Mouse (Mus musculus) intestine, postnatal 0 days (tissue): ENCODE results near the gene Gm43552. TPM values are rescaled to one million over a fixed set of nuclear protein-coding genes. Genes with fewer than 3 reads are reported as not detected.

ENCODE experiments used
- ATAC-seq: fragments of 200-750 bp; cut with Nextera tagmentation; 2 replicates; pipeline ENCODE4 v1.8.0; 2017; ENCODE audit warnings: mild to moderate bottlenecking, moderate TSS enrichment, moderate library complexity
- H3K27ac ChIP-seq: fragments of 300-500 bp; sonication (generic); 2 replicates; pipeline ENCODE4 v1.5.1; 2014; ENCODE audit warnings: mild to moderate bottlenecking, low read depth, low read length, moderate library complexity
- H3K27me3 ChIP-seq: fragments of 300-500 bp; sonication (generic); replicated peaks from 2 replicates; pipeline ENCODE4 v1.6.1; 2014; ENCODE audit warnings: low read length, mixed read lengths; ENCODE audit not compliant: control insufficient read depth, insufficient read depth
- H3K36me3 ChIP-seq: fragments of 300-500 bp; sonication (generic); 2 replicates; pipeline ENCODE4 v1.6.1; 2014; ENCODE audit warnings: mild to moderate bottlenecking, moderate library complexity; ENCODE audit not compliant: control insufficient read depth, insufficient read depth
- H3K4me1 ChIP-seq: fragments of 300-500 bp; sonication (generic); replicated peaks from 2 replicates; pipeline ENCODE4 v1.6.1; 2014; ENCODE audit warnings: antibody characterized with exemption, low read length, mixed read lengths; ENCODE audit not compliant: control insufficient read depth, insufficient read depth
- H3K4me2 ChIP-seq: fragments of 300-500 bp; sonication (generic); replicated peaks from 2 replicates; pipeline ENCODE4 v1.6.1; 2014; ENCODE audit warnings: low read depth, mild to moderate bottlenecking, moderate library complexity
- H3K4me3 ChIP-seq: fragments of 300-500 bp; sonication (generic); 2 replicates; pipeline ENCODE4 v1.5.1; 2014; ENCODE audit warnings: low read depth, low read length
- H3K9ac ChIP-seq: fragments of 300-500 bp; sonication (generic); 2 replicates; pipeline ENCODE4 v1.6.1; 2014; ENCODE audit warnings: mild to moderate bottlenecking, low read depth, low read length
- H3K9me3 ChIP-seq: fragments of 300-500 bp; sonication (generic); 2 replicates; pipeline ENCODE4 v1.6.1; 2016; ENCODE audit warnings: mixed run types; ENCODE audit not compliant: control insufficient read depth
- CTCF ChIP-seq: sonication (generic); IDR thresholded peaks from 2 replicates; pipeline ENCODE4 v1.5.1; 2016; ENCODE audit warnings: low read depth, mild to moderate bottlenecking, control low read depth, antibody characterized with exemption, moderate library complexity
- WGBS: fragments of 180-500 bp; shearing (Covaris S2); extraction: QIAGEN DNeasy Blood & Tissue Kit; methylation state at CpG from one replicate; pipeline ENCODE4 v1.1.7; 2014; 5-methylcytosine and 5-hydroxymethylcytosine counted together
- polyA plus RNA-seq: library from polyadenylated mRNA; unstranded; fragments of >200 nt; fragmentation: Nextera tagmentation; extraction: Ambion mirVana; gene quantifications from 2 replicates; pipeline ENCODE4 v1.2.1, GENCODE M21; 2015

Gm43552 gene
- polyA plus RNA-seq, 1 experiment from 2014 or later, result not detected

DNA sequence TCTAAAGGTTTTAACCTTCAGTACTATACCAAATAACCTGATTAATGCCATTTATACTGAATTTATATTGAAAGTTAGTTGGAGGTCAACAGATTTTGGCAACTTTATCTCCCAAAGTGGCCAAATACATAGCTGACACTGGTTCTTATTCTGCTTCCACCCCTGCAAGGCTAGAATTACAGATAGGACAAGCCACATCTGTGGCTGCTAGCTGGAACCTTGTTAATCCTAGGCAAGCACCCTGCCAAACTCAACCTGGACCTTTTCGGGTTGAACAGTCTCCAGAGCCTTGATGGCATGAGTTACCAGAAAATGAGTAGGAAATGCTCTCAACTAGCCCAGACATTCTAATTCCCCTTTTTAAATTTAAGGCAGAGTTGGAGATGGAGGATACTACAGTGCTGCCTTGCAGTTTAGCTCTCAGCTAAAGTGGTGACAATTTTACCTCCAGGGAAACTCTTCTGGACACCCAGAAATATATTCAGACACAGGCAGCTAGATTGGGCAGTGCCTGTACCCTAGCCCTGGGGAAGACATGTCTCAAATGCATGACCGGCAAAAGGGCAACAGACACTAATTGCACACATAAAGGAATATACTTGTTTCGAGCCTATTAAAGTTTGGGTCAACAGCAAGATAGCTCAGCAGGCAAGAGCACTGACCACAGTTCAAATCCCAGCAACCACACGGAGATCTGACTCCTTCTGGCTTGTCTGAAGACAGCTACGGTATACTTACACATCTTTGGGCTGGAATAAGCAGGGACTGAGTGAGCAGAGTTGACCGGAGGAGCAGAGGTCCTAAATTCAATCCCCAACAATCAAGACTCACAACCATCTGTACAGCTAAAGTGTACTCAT is 105.4 kb downstream of the Gm43552 start:
- no peaks in the 10 kb centered on the region for H3K9me3 ChIP-seq
- no peak overlapping the region for H3K4me2 ChIP-seq
- H3K27me3 ChIP-seq, result no peaks in the 10 kb centered on the region
- no peak overlapping the region for H3K27ac ChIP-seq
- no peak overlapping the region for H3K4me3 ChIP-seq
- no peak for TF ChIP-seq CTCF
- H3K4me1 ChIP-seq, result no peaks in the 10 kb centered on the region; the same call in 1 of the 2 replicates
- no peak for ATAC-seq
- H3K36me3 ChIP-seq, result peaks cover 24% of the 10 kb centered on the region
- no peak overlapping the region for H3K9ac ChIP-seq
- WGBS, result 85% methylated on average over 6 of the region's 6 CpGs

DNA sequence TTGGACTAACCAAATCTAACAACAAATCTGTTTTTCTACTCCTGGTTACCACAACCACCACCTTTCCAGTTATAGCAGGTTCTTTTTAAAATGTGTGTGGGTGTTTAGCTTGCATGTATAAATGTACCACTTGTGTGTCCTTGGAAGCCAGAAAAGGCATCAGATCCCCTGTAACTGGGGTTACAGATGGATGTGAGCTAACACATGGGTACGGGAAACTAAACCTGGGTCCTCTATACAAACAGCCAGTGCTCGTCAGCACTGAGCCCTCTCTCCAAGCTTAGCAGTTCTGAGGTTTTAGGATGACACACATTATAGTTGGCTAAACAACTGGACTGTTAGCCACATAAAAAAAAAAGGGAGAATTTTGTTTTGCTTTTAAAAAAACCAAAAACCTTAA is 106.9 kb downstream of the Gm43552 start:
- Histone ChIP-seq H3K4me1 (no peaks in the 10 kb centered on the region; the same call in 1 of the 2 replicates), H3K36me3 (peaks cover 24% of the 10 kb centered on the region), H3K4me2 (no peak overlapping the region), H3K27ac (no peak overlapping the region), H3K9me3 (no peaks in the 10 kb centered on the region), H3K9ac (no peak overlapping the region), H3K27me3 (no peaks in the 10 kb centered on the region), H3K4me3 (no peak overlapping the region)
- WGBS, result 67% methylated on average over 2 of the region's 2 CpGs
- TF ChIP-seq CTCF, result no peak
- no peak for ATAC-seq

Other genes with a start within 250 kb of the Gm43552 start
- 28.9 and 32.5 TPM in 2 replicates for gene Rfc1, start 157.2 kb downstream of the Gm43552 start, polyA plus RNA-seq
- 2.6 and 3.8 TPM in 2 replicates for gene Klb, start 144.5 kb downstream of the Gm43552 start, polyA plus RNA-seq
- 650 and 657 TPM in 2 replicates for gene Rpl9, start 101.4 kb downstream of the Gm43552 start, polyA plus RNA-seq
- 40.6 and 41.9 TPM in 2 replicates for gene Lias, start 101.3 kb downstream of the Gm43552 start, polyA plus RNA-seq
- 298 and 303 TPM in 2 replicates for gene Ugdh, start 56.9 kb downstream of the Gm43552 start, polyA plus RNA-seq
- 250 and 257 TPM in 2 replicates for gene Smim14, start 44.4 kb upstream of the Gm43552 start, polyA plus RNA-seq
- gene Ube2k, start 44.4 kb upstream of the Gm43552 start, polyA plus RNA-seq, result 102 and 111 TPM in 2 replicates
- 21.1 and 26.3 TPM in 2 replicates for gene Pds5a, start 205.4 kb upstream of the Gm43552 start, polyA plus RNA-seq